Mouse (Mus musculus): ENCODE measurements around the gene Dppa5a.
"Not testable (repeated sequence)": the region's sequence is repeated elsewhere in the genome, so short reads cannot be mapped to it uniquely, and the experiment has no call there.

Gene Dppa5a

DNA sequence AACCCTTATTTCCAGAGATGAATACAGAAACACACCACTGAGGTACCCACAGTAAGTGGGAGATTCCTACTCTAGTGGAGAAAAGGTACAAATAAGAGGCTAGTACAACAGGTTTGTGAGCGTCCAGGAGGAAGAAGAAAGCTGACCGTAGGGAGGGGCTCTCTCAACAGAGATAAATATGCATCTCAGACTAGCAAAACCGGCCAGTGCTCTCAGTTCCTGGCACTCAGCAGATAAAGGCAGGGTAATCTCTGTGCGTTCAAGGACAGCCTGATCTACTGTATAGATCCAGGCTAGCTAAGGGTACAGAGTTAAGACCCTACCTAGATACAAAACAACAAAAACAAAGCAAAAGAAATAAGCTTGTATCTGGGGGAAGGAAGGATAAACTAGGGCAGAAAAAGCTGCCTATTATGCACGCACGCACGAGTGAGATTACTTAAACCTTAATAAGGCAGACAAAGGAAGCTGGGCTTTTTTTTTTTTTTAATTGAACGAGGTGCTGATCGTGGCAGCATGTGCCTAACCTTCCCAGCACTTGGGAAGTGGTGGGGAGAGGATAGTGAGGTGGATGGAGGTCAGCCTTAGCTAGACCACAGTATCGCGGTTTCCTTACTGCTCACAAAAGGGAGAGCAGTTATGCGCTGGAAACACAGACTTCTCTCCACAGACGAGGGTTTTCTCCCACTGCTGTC lies 2.0 kb downstream of the Dppa5a start:
- no peak for DNase-seq (ENCODE audit: low read depth, low spot score)

DNA sequence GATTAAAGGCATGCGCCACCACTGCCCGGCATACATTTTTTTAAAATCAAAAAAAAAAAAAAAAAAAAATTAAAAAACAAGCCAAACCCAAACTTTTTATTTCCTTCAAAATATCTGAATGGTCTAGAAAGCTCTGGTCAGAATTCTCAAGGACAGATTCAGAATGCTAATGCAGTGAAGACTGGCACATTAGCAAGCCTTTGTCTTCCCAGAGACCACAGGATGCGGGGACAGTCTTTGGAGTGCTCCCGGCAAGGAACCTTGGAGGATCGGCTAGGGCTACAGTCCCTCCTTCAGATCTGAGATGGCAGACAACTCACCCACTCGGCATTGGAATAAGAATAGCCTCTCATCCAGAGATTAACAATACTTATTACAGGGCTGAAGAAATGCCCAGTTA lies 3.3 kb downstream of the Dppa5a start:
- DNase-seq (ENCODE audit: low read depth, low spot score) = no peak

DNA sequence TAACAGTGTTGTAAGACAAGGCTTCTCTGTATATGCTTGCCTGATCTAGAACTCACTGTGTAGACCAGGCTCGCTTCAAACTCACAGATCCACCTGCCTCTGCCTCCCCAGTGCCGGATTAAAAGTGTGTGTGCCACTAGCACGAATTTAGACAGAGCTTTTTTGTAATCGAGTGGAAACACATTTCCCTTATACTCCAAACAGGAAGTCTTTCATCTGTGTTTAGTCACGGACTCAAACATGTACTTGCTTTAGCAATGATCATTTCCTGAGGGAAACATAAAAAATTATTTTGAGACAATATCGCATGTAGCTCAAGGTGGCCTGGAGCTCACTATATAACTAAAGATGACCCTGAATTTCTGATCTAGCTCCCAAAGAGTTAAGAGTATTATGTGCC lies 4.6 kb downstream of the Dppa5a start:
- DNase-seq (ENCODE audit: low read depth, low spot score) = no peak

DNA sequence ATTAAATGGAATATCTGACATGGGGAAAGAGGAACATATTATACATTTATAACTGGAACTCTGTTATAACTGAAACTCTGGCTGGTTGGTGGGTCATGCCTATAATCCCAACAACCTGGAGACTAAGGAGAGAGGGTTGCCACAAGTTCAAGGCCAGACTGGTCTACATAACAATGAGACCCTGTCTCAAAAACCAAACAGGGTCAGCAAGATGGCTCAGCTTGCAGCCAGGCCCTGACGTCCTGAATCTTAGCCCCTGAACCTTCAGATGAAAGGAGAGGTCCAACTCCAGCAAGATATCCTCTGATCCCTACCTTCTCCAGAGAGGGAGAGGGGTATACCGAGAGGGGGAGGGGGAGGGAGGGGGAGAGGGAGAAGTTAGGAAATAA lies 7.5 kb downstream of the Dppa5a start:
- no peak for DNase-seq (ENCODE audit: low read depth, low spot score)

DNA sequence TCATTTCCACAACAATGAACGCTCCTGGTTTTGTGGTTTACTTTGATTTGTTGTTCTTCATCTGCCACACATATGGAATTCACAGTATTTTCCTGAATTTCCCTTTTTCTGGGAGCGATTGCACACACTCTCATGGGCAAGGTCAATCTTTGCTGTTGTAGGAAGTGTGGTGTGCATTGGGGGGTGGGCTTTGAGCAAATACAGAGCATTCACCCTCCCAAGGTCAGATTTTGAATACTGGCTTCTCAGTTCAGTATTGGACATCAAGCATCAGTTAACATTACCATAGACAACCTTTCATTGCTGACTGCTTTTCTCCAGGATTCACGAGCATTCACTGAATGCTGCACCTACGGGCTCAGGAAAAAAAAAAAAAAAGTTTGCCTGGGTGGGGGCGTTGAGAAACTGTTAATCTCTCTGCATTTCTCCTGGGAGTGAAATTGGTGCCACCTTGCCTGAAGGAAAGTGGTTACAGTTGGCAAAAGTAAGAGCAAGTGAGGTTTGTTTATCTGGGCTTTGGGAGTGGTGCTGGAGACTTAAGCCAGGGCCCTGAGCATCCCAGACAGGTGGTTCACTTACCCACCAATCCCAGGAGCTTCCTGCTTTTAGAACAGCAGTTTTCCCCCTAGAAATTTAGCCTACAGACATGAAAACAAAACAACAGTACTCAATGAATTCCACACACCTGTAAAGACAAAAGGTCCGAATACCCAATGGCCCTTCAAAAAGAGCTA lies 8.1 kb downstream of the Dppa5a start:
- no peak for DNase-seq (ENCODE audit: low read depth, low spot score)

DNA sequence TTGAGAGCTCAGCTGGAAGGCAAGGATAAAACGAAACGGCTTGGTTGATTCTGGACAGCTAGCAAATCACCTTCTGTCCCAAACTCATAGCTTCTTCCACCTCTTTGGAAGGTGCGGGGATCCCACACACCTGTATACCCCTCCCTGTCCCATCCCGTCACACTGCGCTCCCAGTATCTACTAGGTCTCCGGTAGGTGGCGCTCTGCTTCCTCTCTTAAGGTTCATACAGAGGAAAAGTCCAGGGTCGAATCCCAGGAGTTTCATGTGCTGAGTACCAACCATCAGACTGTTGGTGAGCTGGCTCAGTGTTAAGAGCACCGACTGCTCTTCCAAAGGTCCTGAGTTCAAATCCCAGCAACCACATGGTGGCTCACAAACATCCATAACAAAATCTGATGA lies 9.9 kb downstream of the Dppa5a start:
- DNase-seq (ENCODE audit: low read depth, low spot score) = peak; percentile 21

DNA sequence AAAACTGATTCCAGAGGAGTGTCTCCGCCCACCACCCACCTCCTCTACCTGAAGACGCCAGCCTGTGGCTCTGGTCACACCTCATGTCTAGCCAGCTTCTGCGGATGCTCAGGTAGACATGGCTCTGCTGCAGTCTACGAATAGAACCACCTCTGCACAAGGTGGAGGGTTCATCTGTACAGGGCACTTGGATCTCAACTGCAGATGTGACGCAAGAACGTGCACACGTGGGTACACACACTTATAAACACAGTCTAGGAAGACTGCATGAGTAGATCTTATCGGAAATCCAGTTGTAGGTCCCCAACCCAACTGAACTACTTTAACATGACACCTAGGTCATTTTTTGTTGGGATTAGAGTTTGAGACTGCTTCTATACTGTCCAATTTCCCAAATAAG lies 12.4 kb downstream of the Dppa5a start, which contains the start of gene Gsta2:
Gene Gsta2, minus strand, starts transcription at position 178 of the 400 bp plus-strand sequence.
- DNase-seq (ENCODE audit: low read depth, low spot score) = no peak

DNA sequence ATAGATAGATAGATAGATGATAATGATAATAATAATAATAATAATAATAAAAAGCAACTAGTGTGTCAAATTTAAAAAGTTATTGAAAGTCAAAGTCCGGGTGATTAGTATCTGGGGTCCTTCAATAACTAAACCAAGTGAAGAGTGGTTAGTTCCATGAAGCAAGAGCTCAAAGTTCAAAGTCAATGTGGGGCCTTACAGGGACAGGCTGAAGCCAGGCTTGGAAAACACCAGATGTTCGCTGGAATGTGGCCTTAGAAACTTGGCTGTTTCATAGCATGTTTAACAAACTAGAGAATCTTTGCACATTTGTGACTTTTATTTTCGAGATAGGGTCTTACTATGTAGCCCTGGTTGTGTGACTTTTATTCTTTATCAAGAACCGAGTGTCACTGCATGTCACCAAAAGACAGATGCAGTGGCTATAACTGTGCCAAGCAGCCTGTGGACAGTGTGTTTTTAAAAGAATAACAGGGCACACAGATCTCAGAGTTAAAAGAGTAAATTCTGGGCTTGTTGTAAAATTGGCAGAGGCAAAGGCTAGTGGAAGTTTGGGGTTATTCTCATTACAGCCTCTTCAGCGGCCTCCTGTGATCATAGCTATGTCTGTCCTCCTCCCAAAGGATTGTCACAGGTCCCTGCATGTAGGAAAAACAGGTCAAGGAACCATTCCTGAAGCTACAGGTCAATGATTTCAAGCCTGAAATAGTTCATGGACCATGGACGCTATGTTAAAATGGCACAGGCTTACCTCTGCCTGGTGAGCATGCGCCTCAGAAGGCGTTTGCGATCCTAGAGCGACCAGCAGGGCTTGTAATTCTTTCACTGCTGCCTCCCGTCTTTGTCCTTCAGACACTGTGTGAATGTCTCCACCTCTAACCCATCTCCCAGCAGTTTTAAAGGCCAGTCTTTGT lies 13.1 kb downstream of the Dppa5a start:
- no peak for DNase-seq (ENCODE audit: low read depth, low spot score)

DNA sequence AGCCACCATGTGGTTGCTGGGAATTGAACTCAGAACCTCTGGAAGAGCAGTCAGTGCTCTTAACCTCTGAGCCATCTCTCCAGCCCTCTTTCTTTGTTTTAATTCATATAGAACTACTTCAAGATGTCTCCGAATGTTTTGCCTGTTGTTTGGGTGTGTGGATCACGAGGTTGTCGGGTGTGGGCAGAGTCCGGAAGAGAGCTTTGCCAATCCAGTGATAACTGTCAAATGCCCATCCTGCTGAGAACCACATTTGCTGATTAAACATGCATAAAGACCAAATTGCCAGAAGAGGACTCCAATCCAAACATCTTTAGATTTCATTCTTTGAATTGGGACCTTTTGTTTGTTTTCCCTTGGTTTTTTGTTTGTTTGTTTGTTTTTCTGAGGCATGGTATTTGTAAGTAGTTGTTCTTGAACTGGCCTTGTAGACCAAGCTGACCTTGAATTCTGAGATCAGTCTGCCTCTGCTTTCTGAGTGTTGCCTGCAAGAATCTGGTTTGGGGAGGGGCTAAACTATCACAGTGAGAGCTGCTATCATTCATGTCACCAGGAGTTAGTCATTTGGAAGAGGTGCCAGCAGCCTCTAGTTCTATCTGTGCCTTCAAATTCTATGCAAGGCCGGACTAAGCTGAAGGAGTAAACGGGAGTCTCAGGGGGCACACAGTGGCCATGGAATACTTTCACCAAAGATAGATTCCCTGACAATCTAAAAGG lies 16.3 kb downstream of the Dppa5a start:
- DNase-seq (ENCODE audit: low read depth, low spot score) = no peak

DNA sequence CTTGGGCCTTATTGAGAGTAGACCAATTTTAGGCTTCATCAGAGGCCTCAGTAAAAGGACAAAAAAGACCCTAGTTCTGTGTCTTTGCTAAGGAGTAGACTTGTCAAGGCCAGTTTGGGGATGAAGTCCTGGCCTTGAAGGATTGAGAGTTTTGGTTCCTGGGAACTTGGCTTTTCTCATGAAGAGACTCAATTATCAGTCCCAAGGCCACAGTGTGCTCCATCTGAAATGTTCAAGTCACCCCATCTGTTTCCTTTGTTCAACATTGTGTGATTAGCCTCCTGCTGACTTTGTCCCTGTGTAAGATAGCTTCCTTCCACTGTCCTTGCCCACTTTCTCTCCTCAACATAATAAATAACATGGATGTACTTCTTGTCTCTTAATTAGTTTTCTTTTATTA lies 18.0 kb downstream of the Dppa5a start:
- DNase-seq (ENCODE audit: low read depth, low spot score) = not testable (repeated sequence)

DNA sequence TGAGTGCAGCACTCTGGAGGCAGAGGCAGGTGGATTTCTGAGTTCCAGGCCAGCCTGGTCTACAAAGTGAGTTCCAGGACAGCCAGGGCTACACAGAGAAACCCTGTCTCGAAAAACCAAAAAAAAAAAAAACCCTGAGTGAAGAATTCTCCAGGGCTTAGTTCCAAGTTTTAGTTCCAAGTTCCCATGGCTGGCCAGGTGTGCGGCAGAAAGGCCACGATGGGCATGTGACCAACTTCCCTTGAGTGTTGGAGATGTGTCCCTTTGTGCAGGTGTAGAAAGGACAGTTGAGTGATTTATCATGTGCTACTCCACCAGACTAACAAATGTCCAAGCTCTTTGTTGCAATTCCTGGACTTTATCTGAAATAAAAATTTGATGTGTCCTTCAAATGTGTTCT lies 18.8 kb downstream of the Dppa5a start:
- not testable (repeated sequence) for DNase-seq (ENCODE audit: low read depth, low spot score)

DNA sequence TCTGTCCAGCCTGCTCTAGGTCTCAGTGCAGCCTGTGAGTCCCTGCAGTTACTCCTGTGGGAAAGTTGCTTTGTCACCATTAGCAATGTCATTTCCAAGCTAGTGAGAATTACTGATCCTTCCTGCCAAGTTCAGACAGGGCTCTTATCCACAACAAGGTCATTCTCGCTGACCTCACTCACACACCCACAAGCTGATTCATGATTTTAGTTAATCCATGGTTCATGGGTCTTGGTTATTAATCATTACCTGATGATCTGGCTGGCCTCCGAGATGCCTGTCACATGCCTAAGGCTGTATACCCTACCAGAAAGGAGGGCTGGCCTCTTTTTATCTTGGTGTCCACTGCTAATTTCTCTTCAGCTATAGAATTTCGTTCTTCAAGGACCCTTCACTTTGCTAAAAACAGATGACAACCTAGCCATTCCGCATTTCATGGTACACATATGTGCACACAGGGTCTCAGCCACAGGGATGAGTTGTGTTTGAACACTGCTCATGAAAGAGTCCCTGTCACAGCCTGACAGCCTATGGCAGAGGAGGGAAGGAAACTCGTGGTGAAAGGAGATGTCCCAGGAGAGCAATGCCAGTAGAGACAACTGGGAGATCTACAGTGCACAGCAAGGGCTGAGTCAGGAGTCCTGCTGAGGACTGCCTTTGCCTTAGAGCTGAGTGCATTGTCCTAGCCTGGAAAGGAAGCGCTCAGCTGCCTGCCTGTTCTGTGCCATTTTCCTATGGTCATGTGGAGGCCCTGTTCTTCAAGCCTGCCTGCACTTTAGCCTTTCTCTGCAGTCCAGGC lies 19.6 kb downstream of the Dppa5a start:
- peak; percentile 14 for DNase-seq (ENCODE audit: low read depth, low spot score)

DNA sequence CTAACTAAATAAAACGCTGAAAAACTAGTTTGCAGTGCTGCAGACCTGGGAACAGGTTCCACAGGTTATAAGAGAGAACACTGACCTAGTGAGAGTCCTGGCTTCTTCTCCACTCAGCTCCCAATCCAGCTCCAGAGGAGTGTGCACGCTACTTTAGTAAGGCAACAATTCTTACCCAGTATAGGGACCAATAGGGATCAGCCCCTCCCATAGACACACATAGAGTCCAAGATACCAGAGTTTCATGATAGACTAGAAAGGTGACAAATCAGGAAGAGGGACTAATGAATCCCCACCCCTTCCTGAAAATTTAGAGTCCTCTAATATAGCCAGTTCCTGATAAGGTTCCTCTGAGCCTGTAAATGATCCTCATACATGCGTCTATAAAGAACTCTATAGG lies 21.0 kb downstream of the Dppa5a start:
- no peak for DNase-seq (ENCODE audit: low read depth, low spot score)

DNA sequence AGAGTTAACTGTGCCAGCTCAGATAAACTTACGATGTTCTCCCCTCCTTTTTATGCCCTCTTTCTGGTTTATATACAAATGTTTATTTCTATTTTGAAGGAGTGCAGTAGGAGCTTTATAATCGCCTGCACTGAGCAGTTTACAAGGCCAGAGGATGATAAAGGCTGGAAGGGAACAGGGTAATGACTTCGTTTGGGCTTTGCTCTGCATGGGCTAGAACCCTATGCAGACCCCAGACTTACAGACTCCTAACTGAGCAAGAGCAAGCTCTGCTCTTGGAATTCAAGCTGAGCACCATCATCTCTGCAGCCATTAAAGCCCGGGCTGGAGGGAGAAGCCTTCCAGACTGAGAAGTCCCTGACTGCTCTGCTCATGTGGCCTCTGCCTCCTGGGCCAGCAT lies 22.7 kb downstream of the Dppa5a start:
- DNase-seq (ENCODE audit: low read depth, low spot score) = not testable (repeated sequence)

DNA sequence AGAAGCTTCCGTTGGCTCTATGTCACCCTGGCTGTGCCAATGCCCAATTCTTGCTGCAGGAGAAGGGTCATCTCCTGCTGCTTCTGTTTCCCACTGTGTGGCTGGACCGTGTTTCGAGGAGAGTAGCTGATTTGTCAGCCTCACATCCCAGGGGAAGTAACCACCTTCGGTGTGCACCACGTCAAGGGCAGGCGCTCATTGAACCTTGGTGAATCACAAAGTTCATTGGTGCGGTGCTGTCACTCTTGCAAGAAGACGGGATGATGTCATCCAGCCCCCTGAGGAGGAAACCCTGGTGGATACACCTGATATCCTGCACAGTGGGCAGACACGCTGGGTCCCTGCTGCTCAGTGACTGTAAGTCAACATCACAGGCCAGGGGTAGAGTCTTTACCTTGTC lies 24.9 kb downstream of the Dppa5a start:
- not testable (repeated sequence) for DNase-seq (ENCODE audit: low read depth, low spot score)

DNA sequence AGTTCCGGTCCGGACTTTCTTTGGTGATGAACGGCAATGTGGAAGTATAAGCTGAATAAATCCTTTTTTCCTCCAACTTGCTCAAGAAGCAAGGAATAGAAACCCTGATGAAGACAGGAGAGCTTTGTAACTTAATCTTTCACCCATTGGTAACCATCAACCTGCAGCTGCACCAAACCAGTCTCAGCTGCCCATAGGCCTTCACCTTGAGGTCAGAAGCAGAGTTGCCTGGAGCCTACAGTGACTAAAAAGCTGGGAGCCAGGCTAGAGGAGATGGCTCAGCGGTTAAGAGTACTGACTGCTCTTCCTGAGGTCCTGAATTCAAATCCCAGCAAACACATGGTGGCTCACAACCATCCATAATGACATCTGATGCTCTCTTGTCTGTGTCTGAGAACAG lies 25.5 kb downstream of the Dppa5a start:
- not testable (repeated sequence) for DNase-seq (ENCODE audit: low read depth, low spot score)

DNA sequence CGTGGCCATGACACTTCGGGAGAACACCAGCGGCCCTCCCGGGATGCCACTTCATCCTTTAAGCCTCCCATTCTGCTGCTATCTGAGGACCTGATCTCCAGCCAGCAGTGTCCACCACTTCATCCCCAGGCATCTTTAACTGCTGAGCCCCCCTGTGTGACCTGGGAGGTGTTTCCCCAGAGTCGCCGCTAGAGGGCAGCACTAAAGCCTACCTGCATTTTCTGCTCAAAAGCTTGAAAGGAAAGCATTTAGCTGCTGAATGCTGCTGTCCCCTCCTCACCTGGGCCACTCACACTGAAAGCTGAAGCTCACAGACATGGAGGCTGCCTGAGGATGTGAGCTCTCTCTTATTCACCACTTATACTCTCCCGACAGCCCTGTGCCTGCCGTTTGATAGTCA lies 27.7 kb downstream of the Dppa5a start:
- DNase-seq (ENCODE audit: low read depth, low spot score) = not testable (repeated sequence)

DNA sequence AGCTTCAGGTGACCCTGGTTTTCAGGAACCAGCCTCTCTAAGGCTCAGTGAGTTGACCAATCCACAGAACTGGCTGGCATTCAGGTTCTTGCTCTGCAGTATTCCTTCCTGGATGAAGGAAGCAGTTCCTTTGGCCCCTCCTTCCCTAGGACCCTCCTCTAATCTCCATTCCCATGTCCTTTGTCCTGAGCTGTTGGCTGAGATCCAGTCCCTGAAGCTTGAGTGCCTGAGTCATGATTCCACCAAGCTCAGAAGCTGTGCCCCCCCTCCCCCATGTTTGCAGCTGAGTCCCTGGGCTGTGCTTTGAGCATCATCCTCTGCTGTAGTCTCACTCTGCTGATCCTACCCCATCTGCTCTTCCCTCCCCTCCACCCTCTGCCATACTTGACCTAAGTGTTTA lies 30.9 kb downstream of the Dppa5a start:
- not testable (repeated sequence) for DNase-seq (ENCODE audit: low read depth, low spot score)

DNA sequence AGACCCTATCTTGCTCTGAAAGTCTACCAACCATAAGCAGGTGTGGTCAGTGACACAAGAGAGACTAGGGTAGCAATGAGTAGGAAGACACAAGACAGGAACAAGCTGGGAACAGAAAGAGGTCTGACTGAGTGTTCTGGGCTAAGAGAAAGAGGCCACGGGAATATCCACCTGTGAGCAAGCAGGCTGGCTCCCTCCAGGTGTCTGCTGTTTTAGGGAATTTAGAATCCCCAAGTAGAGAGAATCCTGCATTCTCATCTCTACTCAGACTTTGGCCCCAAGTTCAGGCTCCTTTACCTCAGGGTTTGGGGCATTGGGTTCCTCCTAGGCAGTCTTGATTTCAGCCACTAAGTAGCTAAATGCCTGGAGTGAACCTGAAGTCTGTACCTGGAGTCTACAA lies 40.7 kb downstream of the Dppa5a start, which contains the start of gene Omt2b:
Gene Omt2b, plus strand, starts transcription at position 301 of the 400 bp plus-strand sequence.
- not testable (repeated sequence) for DNase-seq (ENCODE audit: low read depth, low spot score)

DNA sequence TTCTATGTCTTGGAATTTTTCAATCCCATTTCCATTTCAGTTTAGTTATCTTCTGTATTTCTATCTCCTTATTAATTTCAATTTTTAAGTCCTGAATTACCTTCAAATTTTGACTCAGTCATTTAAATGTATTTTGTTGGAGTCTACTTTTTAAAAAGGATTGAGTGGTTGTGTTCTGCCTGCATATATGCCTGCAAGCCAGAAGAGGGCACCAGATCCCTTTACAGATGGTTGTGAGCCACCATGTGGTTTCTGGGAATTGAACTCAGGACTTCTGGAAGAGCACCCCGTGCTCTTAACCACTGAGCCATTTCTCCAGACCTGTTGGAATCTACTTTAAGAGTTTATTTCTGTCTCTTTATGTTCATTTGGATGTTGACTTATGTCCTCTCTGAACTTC lies 48.5 kb downstream of the Dppa5a start:
- DNase-seq (ENCODE audit: low read depth, low spot score) = no peak
